Mouse (Mus musculus) cerebellum, adult 11 months (tissue): ENCODE data around the gene Gpc6.

Experiments
- DNase-seq: peaks from one replicate; pipeline ENCODE4 v3.0.0; 2022

Gene Gpc6

DNA sequence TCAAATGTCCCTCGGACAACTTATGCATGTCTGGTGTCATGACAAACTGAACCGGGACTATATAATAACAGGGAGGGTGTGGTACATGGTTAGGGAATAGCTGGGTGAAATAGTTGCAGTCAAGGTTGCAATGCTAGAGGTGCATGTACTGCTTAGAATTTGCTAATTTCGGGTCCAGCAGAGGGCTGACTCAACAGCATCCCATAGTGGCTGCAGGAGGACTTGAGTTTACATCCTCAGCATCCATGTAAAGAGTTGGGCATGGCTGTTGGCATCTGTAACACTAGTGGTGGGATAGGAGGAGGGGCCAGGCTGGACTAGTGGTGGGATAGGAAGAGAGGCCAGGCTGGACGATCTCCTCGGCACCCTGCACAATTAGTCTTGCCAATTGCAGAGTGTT is 565.4 kb downstream of the Gpc6 start:
- DNase-seq: no peak

DNA sequence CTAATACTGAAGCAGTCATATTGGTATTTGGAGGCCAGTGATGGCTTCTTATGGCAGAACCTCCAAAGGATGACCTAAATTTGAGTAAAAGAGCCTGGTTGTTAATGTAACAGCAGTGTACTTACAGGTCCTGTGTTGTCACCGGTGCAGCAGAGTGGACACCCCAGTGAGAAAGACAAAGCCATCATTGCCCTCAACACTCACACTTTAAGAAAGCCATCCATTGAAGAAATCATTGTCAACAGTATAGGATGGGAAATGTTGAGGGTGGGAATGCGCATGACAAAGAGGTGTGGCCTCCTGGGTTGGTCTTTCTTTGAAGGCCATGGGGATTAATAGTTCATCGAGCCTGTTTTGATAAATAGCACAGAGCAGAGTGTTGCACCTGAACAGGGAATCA is 570.0 kb downstream of the Gpc6 start:
- DNase-seq: no peak

DNA sequence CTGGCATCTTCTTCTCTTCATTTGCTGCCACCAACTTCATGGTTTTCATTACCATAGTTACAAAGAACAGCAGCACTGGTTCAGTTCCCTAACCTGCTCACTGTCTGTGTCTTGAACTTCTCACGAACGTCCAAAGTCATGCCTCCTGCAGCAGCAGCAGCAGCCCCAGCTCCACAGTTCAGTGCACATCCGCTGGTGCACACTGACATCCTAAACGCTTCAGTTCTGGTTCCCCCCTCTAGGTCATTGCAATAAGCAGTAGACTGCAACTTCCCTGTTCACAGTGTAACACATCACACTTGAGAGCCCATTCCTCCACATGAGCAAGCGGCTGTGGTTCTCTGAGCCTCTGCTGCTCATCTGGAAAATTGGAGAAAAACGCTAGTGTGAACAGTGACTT is 573.7 kb downstream of the Gpc6 start:
- DNase-seq: no peak

DNA sequence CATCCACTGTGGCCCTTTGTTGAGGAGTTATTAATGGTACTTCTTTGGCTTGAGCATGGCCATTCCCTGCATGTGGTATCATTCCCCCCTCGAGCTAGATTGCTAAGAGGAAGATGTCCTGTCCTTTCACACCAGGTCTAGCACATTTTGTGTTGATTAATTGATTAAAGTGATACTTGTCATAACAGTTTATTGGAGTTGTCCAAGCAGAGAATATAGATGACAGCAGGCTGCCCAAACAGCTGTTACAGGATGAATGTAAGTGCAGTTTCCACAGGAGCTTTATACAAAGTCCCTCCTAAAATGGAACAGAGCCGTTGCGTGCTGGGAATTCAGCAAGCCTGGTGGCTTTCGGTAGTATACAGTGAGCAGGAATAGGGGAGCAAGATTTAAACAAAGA is 574.2 kb downstream of the Gpc6 start:
- DNase-seq: no peak

DNA sequence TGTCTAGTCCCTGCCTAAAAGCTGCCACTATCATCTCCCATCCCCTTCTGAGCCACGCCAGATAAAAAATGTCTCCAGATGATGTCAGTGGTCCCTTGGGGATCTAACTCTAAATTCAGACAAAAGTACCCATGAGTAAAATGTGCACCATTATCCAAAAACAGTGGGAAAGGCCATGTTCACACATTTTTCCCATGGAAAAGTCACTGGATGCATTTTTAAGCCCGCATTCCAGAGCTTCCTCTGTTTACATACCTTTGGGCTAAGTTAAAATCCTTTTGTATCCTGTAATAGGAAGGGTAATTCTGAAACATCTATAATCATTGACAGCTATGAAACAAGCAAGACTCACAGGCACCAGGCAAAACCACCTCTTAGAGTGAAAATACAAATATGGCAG is 589.7 kb downstream of the Gpc6 start:
- no peak for DNase-seq

DNA sequence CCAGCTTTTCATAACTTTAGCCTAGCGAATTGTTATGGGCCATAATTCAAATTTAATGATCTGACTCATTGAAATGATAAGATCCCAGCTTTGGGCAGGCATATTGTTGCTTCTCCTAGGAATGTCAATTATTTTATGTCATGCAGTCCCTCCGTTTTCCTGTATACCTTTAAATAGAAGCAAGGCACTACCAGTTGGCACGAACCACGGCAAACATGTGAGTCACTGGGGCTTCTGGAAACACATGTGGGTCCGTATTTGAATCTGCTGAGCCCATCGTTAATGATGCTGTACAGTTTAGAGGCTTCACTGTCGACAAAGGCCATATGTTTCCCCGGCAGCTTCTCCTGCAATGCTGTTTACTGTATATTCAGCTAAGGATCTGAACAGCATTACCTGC is 594.5 kb downstream of the Gpc6 start:
- DNase-seq: no peak

DNA sequence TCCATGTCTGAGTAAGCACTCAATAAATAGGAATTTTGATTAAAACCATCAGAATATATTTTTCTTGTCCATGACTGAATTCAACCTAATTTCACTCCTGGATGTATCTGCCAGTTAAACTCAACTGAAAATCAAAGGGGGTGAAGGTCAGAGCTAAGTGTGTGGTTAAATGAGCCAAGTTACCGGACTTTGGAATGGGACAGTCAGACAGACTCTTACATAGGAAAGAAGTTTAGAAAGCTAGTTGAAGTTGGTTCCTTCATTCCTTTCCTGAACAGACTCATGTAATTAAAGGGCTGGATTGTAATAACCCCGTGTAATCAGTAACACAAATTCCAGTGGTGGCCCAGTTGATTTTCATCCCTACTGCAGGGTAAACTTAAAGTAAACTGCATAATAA is 595.6 kb downstream of the Gpc6 start:
- DNase-seq: no peak

DNA sequence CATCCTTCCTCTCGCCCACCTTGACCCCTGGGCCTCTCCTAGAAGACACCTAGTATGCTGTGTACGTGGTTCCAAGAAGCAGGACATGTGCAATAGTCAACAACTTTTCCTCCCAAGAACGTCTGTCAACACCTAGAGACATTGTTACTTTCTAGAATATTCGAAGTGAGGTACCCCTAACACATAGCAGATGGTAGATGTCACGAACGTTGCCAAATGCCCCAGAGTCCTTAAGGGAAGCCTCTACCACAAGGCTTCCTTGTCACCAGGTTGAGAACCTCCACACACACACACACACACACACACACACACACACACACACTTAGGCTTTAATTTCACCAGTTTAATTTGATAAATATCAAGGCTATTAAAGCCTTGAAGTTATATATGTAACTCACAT is 600.0 kb downstream of the Gpc6 start:
- no peak for DNase-seq

DNA sequence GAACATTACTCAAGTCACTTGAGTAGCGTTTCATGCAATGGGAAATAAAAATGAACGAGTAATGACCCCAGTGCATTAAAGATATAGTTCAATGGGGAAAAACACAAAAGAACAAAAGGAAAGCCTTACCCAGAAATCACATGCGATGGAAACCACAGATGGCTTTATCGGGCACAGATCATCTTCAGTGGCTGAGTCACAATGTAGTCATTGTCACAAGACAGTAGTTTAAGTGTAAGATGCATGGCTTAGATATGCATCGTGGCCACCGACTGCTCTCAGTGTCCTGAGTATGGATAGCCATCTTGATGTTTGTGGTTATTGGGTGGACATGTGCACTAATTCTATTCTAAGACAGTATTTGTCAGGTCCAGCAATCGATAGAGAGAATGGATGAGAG is 601.9 kb downstream of the Gpc6 start:
- no peak for DNase-seq

DNA sequence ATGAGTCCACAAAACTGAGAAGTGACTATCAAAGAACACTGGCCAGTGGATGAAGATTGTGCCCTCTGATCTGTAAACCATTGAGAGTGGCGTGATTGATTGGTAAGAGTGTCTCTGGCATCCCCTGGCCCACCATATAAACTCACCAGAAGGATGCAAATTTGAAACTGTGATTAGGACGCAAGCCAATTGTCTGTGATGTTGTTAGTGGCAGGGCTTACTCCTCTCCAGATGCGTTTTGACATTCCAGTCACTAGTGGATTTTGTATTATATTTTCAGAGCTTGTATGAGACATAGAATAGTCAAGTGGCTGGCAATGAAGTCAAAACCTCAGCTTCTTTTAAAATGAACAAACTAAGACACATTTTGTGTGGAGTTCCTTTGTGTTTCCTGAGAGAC is 604.3 kb downstream of the Gpc6 start:
- DNase-seq: no peak

DNA sequence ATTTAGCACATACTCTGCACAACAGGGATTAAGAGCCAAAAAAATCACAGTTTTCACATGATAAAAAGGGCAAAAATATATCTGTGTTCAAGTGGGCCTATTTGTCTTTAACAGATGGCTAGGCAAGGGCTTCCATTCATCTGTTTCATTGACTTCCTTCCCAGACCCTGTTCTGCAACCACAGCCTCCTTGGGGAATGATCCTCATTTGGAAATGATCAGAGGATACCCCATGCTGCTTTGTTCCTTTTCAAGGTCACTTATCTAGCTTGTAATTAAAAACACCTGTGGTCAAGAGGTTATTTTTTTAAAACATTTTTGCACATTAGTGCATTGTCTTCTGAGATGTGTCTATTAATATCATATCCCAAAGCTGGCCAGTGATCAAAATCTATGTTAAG is 627.7 kb downstream of the Gpc6 start:
- no peak for DNase-seq

DNA sequence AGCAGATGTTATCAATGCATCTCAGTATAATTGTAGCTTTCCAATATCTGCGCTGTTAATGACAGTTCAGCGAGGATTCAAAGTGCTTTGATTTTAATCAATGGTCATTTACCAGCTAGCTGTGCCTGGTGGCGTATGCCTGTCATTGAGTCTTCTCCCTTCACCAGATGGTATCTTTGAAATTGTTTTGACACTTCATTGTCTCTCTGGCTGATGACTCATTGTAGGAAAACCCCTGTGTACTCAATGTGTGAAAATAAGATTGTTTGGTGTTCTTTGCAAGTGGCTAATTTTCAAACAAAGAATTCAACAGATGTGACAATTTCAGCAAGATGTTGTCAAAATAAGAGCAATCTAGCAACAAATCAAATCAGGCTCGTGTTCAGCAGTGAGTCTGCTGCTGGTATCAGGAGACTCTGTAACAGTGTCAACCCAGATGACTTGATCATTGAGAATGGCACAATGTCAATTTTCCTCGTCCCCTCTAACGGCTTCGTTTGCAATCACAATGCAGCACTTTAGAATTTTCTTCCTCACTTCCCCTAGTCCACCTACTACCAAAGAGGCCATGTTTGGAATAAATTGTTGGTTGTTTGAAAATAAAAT is 631.7 kb downstream of the Gpc6 start:
- DNase-seq: no peak

DNA sequence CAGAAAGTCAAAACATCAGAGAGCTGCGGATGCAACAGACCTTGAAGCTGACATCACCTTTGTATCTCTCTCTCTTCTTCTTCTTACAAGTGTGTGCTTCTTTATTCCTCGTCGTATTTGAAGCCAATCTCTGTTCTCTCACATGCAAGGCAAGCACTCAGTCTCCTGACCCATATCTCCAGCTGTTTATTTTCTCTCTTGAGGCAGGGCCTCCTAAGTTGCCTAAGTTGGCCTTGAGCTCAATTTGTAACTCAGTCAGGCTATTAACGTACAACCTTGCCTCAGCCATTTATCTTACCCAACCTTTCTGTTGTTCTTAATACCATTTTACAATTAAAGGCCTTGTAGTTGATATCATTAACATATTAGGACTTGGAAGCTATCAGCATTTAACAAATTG is 637.0 kb downstream of the Gpc6 start:
- no peak for DNase-seq

DNA sequence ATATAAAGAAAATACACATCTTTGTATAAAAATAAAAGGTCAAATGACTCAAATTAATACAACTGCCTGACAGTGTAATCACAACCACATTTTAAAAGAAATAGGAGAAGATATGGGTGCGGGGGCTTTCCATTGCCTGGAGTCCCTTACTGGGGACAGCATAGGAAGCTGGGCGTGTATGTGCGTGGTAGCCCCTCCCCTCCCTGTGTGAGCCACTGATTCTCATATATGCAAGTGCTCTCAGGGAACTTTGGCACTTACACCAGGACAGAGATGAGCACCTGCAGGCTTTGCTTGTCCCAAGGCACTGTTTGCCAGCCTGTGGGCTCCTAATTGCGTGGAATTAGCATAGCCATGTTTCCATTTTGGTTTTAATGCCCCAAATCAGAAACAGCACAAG is 644.2 kb downstream of the Gpc6 start:
- no peak for DNase-seq

DNA sequence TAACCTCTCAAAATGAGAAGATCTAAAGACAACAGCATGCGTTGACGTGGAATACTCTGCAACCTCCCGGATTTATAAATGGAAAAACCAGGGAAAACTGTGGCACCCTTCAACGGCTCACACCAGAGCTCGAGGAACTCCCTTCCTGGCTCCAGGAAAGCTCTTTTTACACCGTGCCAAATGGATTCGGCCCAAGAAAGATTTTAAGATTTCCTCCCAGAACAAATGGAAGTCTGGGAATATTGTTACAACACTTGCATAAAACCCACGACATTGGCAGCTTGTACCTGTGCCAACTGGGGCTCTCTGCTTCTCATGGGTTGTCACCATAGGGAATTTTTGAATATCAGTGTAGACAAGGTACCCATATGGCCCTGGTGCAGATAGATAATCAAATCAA is 647.1 kb downstream of the Gpc6 start:
- no peak for DNase-seq

DNA sequence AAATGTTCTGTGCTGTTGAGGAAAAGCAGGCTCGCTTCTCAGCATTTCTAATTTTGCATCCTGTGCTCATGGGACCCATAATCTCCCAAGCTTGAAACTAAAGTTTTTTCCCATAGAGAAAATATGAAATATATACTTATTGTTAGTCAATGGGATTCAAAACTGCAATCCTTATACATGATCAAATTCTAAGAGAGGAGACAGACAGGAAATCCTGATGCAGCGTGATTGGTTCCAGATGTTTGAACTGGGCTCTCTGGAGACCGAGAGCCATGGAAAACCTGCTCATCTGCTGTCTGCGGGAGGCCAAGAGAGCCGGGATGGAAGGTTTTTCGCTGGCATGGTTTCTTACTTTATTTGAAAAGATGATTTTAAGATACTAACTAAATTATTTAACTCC is 649.1 kb downstream of the Gpc6 start:
- no peak for DNase-seq

DNA sequence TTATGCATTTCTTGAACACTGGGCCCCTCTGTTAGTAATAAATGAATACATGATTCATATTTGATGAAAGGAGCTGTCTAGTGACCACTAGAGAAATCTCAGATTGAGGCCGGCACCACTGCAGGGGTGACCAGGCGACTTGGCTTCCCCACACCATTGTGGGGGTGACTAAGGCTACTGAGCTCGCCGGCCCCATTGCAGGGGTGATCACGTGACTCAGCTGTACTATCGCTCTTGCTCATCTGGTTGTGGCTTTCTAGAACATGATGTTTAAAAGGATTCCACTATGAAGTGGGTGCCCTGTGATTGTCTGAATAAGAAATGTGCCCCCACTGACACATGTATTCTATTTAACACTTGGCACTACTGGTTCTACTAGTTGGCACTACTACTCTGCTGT is 656.6 kb downstream of the Gpc6 start:
- no peak for DNase-seq

DNA sequence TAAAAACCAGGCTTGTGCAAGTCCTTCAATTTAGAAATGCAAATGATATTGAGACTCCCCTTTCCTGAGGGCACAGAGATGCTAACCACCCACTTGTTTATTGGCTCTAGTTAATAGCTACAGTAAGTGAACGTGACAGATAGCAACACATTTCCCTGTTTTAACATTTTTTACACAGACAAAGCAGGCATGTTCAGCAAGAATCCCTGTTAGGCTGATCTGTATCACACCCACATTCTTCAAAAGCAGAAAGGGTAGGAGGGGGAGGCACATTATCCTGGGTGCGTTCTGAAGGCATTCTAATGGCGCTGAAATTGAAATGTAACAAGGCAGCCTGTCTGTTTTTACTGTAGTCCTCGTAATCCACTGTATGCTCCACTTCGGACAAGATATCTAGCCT is 674.6 kb downstream of the Gpc6 start:
- DNase-seq: no peak

DNA sequence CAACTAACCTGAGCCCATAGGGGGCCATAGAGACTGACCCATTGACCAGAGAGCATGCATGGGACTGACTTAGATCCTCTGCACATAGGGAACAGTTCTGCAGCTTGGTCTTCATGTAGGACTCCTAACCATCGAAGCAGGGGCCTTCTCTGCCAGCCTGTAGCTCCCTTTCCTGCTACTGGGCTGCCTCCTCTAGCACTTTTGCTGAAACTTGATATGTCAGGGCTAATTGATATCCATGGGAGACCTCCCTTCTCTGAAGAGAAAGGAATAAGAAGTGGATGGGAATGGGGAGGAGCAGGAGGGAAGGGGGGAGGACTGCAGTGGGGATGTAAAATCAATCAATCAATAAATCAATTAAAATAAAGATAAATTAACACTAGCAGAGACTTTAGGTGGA is 678.7 kb downstream of the Gpc6 start:
- no peak for DNase-seq

DNA sequence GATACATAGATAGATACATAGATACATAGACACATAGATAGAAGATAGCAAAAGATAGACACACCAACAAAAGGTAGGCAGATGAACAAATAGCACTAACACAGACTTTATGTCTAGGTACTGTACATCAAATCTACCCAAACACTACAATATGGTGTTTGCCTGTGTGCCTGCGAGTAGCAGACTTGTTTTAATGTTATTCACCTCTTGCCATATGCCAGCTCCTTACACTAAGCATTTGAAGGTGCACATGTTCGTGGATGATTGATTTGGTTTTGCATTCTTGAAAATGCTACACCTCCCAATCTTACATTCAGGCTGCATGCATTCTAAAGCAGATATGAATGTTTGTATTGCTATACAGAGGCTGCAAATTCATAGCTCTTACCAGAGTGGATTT is 680.6 kb downstream of the Gpc6 start:
- no peak for DNase-seq

DNA sequence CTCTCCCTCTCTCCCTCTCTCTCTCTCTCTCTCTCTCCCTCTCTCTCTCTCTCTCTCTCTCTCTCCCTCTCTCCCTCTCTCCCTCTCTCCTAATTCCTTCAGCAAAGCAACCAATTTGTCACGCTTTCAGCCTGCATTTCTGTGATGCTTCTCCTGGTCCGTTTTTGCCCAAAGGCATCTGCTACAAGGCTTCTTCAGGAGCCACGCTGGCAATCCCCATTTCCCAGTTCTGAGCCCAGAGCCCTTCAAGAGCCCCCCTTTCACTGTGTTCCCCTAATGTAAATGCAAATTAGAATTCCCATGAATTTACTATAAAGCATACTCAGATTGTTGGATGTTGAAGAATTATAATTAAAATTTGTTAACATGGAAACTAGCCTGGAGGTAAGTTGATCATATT is 686.0 kb downstream of the Gpc6 start:
- no peak for DNase-seq

DNA sequence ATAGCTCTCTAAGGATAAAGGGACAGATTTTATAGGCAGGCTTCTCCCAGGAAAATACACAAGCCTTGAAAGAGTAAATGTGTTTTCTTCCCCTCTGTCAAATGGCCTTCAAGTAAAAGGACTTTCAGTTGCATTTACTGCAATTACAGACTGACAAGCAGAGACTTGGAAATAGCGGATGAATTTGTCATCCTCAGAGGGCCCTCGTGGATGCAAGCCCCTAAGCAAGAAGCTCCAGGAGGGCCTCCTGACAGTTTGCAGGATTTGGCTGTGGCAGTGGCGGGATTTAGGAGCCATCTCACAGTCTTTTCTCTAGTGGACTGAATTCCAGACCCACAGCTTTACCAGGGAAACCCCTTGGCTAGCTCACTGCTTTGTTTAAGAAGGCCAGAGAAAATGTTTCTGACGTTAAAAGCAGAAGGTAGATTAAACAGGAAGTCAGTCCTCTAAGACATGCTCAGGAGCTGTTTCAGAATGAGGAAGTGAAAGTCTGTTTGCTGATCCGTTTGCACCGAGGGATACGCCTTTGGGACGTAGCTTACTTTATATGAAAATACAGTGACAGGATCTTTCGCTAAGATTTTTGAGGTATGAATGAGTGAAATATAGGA is 700.1 kb downstream of the Gpc6 start:
- DNase-seq: no peak

DNA sequence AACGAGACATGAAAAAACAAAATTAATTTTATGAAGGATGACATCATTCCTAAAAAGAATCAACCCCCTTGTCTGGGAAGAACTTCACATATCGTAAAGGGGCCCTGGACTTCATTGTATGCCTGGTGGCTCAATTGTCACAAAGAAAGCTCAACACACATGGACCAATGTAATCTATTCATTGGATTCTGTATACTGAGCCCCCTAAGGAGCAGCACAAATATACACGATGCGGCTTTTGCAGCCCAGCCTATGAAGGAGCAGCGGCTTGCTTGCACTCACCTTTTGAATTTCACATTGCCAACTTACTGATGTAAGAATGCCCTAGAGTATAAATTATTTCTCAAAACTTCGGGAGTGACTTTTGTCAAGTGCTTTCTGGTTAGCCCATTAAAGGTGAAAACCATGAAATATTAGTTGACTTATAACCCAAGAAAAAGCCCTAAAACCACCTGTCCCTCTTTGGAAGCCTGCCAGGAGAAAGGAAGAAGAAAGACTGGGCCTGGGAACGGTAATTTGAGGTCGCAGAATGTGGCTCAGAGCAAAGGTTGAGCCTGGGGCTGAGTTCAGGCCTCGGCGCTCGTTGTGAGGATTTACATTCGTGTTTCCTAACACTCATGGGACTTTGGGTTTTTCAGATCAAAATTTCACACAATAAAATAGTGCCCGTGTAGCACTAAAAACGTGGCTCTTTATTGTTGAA is 709.3 kb downstream of the Gpc6 start:
- DNase-seq: no peak

DNA sequence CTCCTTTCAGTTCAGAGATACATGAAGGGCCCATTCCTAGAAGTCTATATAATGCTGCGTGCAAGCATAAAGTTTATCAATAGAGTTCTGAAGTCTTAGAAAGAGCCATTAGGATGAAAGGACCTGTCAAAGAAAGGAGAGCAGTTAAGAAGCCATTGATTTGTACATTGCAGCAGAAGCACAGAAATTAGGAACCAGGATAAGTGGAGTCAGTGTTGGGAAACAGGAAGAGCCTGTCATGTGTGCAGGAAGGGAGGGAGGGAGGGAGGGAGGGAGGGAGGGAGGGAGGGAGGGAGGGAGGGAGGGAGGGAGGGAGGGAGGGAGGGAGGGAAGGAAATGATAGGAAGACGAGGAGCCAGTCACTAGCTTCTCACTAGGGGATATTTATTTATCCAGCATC is 716.7 kb downstream of the Gpc6 start:
- no peak for DNase-seq

DNA sequence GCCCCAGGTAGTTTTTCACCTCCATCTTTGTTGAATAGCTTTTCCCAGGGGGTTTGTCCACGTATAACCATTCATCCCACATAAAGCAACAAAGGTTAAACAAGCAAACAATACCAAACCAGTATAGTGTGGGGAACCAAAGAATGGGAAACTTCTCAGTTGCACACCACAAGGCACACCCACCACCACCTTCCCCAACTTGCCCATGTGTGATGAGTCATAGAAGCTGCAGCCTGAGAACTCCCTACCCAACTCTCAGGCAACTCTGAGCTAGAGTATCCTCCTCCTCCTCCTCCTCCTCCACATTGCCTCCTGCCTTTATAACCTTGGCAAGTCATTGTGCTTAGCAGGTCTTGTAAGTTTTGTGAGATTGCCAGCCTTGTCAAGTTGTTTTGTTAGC is 718.0 kb downstream of the Gpc6 start:
- no peak for DNase-seq
